ENCODE assay signal across 12 mouse cellular contexts in genomic region chr1:136362567-136362966, GRCm38 (mm10). TPM values are rescaled to one million over a fixed set of nuclear protein-coding genes. Genes with fewer than 3 reads are reported as not detected.
DNase-seq lines count a peak whose midpoint lies in the region; ATAC-seq and TF ChIP-seq lines count a peak whose summit lies in the region.
"Had no signal": no experiment of that assay in that cellular context is flagged by ENCODE, and none has a peak within 500 bp of the region (broad histone marks: within the 10 kb centered on the region; RNA-seq: fewer than 3 reads in every experiment).

No protein-coding gene starts in this region.

- no peak for TF ChIP-seq CTCF in midbrain, postnatal 0 days (IDR thresholded peaks at IDR 0.05)

- no peaks in the 10 kb centered on the region for H3K36me3 ChIP-seq in lung, embryonic 16.5 days (ENCODE audit: control insufficient read depth, insufficient read depth, low read length)
- H3K36me3 ChIP-seq in midbrain, postnatal 0 days (ENCODE audit: insufficient read depth, low read length) = no peaks in the 10 kb centered on the region
- H3K36me3 ChIP-seq: neural tube, embryonic 13.5 days; stomach, embryonic 15.5 days had no signal

- no peak overlapping the region for H3K9ac ChIP-seq in lung, embryonic 16.5 days (ENCODE audit: low read length)
- H3K9ac ChIP-seq in midbrain, postnatal 0 days (replicated peaks; ENCODE audit: low read length, poor library complexity, severe bottlenecking) = no peak overlapping the region
- H3K9ac ChIP-seq: neural tube, embryonic 13.5 days; stomach, embryonic 15.5 days had no signal

- H3K9me3 ChIP-seq in lung, embryonic 16.5 days (ENCODE audit: control insufficient read depth, low read length) = no peaks in the 10 kb centered on the region
- H3K9me3 ChIP-seq in midbrain, postnatal 0 days (ENCODE audit: low read length) = no peaks in the 10 kb centered on the region
- H3K9me3 ChIP-seq: neural tube, embryonic 13.5 days; stomach, embryonic 15.5 days had no signal

- H3K27ac ChIP-seq in lung, embryonic 16.5 days (ENCODE audit: low read length) = peak overlapping the region; percentile 70; the same call in 1 of the 2 replicates
- H3K27ac ChIP-seq in midbrain, postnatal 0 days (ENCODE audit: low read depth, low read length) = peak overlapping the region; percentile 43; the same call in 1 of the 2 replicates
- H3K27ac ChIP-seq: neural tube, embryonic 13.5 days; stomach, embryonic 15.5 days had no signal

- ATAC-seq in lung, embryonic 16.5 days (ENCODE audit: low read depth) = no peak; the same call in 1 of the 2 replicates
- ATAC-seq in midbrain, postnatal 0 days (ENCODE audit: low FRiP score) = peak; percentile 68; the same call in 1 of the 2 replicates
- ATAC-seq in granulocyte monocyte progenitor cell, adult 5-6 weeks (replicated peaks; ENCODE audit: poor library complexity, severe bottlenecking) = no peak

- WGBS in lung, embryonic 16.5 days = 49% methylated on average over 8 of the region's 8 CpGs
- WGBS in midbrain, postnatal 0 days = 39% methylated on average over 8 of the region's 8 CpGs

- DNase-seq in lung, postnatal 10 days = no peak
- peak; percentile 50 for DNase-seq in fibroblast of lung, adult 2 months (ENCODE audit: low read depth)
- peak; percentile 40 to 48 for DNase-seq in layer of hippocampus, adult 8-10 months (ENCODE audit: low spot score in 2 of 2)
- DNase-seq in midbrain, postnatal 0 days (ENCODE audit: low spot score) = peak; percentile 66
- DNase-seq in adrenal gland, postnatal 25 days = no peak
- no peak for DNase-seq in spleen, adult 18-20 months
- DNase-seq: kidney, adult 8-10 months had no signal

- H3K4me3 ChIP-seq in lung, embryonic 16.5 days (ENCODE audit: low read length) = no peak overlapping the region
- no peak overlapping the region for H3K4me3 ChIP-seq in midbrain, postnatal 0 days (ENCODE audit: low read depth, low read length)
- H3K4me3 ChIP-seq: neural tube, embryonic 13.5 days; stomach, embryonic 15.5 days had no signal

- H3K4me2 ChIP-seq in lung, embryonic 16.5 days (ENCODE audit: low read depth, low read length) = no peak overlapping the region
- no peak overlapping the region for H3K4me2 ChIP-seq in midbrain, postnatal 0 days (ENCODE audit: low read depth, low read length, poor library complexity, severe bottlenecking)
- H3K4me2 ChIP-seq: heart, embryonic 11.5 days; neural tube, embryonic 13.5 days; stomach, embryonic 15.5 days had no signal

- peaks cover 25% of the 10 kb centered on the region for H3K4me1 ChIP-seq in lung, embryonic 16.5 days (replicated peaks; ENCODE audit: control insufficient read depth, insufficient read depth, low read length)
- H3K4me1 ChIP-seq in midbrain, postnatal 0 days (ENCODE audit: insufficient read depth, low read length) = no peaks in the 10 kb centered on the region
- H3K4me1 ChIP-seq: neural tube, embryonic 13.5 days; stomach, embryonic 15.5 days had no signal

- no peaks in the 10 kb centered on the region for H3K27me3 ChIP-seq in lung, embryonic 16.5 days (ENCODE audit: control insufficient read depth, insufficient read depth, low read depth, low read length)
- no peaks in the 10 kb centered on the region for H3K27me3 ChIP-seq in midbrain, postnatal 0 days (ENCODE audit: insufficient read depth, low read length)
- H3K27me3 ChIP-seq: neural tube, embryonic 13.5 days; stomach, embryonic 15.5 days had no signal

RNA-seq across cellular contexts. Expression of gene Camsap2, which starts 16.7 kb away (rescaled TPM):
- 9.3 and 9.6 TPM in 2 replicates for polyA plus RNA-seq in lung, embryonic 16.5 days (2015; fragmentation: Nextera tagmentation; extraction: Ambion mirVana)
- total RNA-seq in layer of hippocampus, adult 8-10 months (2022) = 100 to 1,000 TPM; 123 to 147 (median 134) TPM
- 137 and 143 TPM in 2 replicates for total RNA-seq in midbrain, postnatal 0 days (2014; rRNA removed)
- 19.0 and 21.9 TPM in 2 replicates for polyA plus RNA-seq in midbrain, postnatal 0 days (2015; fragmentation: Nextera tagmentation; extraction: Ambion mirVana)
- total RNA-seq in adrenal gland, postnatal 25 days (2021) = 39.4 and 46.0 TPM in 2 replicates
- total RNA-seq in granulocyte monocyte progenitor cell, adult 5-6 weeks (2014; fragmentation: Nextera tagmentation) = 3.3 and 4.6 TPM in 2 replicates
- total RNA-seq in granulocyte monocyte progenitor cell, adult 5-6 weeks (2017) = 6.1 and 9.6 TPM in 2 replicates

RNA-seq across cellular contexts. Expression of gene Ddx59, which starts 52.5 kb away (rescaled TPM):
- 16.7 and 17.2 TPM in 2 replicates for polyA plus RNA-seq in lung, embryonic 16.5 days (2015; fragmentation: Nextera tagmentation; extraction: Ambion mirVana)
- total RNA-seq in layer of hippocampus, adult 8-10 months (2022) = 10 to 100 TPM in 3 of 4 experiments, 1 to 10 TPM in 1; 9.6 to 11.8 (median 11.1) TPM
- 12.4 and 17.5 TPM in 2 replicates for total RNA-seq in midbrain, postnatal 0 days (2014; rRNA removed)
- 15.3 and 17.0 TPM in 2 replicates for polyA plus RNA-seq in midbrain, postnatal 0 days (2015; fragmentation: Nextera tagmentation; extraction: Ambion mirVana)
- total RNA-seq in adrenal gland, postnatal 25 days (2021) = 10.4 and 15.7 TPM in 2 replicates
- 6.1 and 8.4 TPM in 2 replicates for total RNA-seq in granulocyte monocyte progenitor cell, adult 5-6 weeks (2014; fragmentation: Nextera tagmentation)
- 9.7 and 13.0 TPM in 2 replicates for total RNA-seq in granulocyte monocyte progenitor cell, adult 5-6 weeks (2017)

Comparison
In these comparisons a context has a peak if more than half of its experiments do, and no peak if none do; other contexts are left out.
1. DNase-seq: peak in fibroblast of lung, adult 2 months (single experiment), layer of hippocampus, adult 8-10 months (2 of 2) and midbrain, postnatal 0 days (single experiment); none in lung, postnatal 10 days (single experiment), adrenal gland, postnatal 25 days (single experiment) and spleen, adult 18-20 months (0 of 2).